Mouse (Mus musculus): Measurements from ENCODE around the gene H2afv.

- no peak for TF ChIP-seq GATA1 (IDR thresholded peaks at IDR 0.05; ENCODE audit: borderline replicate concordance, low read length)
- TF ChIP-seq FLI1 (IDR thresholded peaks at IDR 0.05; ENCODE audit: low read length) = no peak
Observed at GRCm38 (mm10) chr11:6398141-6398540, 46.1 kb downstream of the H2afv start.

All from megakaryocyte, embryonic 14.5 days (primary cell).